Mouse (Mus musculus): ENCODE results near the gene Tmem273. TPM values are rescaled to one million over a fixed set of nuclear protein-coding genes. Genes with fewer than 3 reads are reported as not detected.

The Tmem273 gene
- polyA plus RNA-seq, 1 experiment from 2014 or later, result 0.73 TPM

DNA sequence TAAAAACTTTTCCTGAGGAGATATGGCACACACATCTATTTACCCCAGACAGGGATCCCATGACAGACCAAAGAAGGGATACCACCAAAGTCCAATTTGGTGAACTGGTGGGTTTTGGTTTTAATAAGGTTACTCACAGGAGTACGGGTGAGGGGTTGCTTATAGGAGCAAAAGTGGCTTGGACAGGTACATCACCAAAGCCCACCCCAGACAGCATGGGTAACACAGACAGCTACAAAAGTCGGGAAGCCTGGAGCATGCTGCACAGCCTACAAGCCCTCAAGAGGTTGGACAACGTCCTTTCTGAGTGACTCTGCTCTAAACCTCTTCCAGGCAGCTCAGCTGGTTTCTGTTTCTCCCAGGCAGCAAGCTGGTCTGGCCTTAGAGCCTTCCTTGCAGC lies 7.4 kb upstream of the Tmem273 start:
- ATAC-seq (replicated peaks; ENCODE audit: insufficient number of reproducible peaks, insufficient read depth, low FRiP score, low read depth), result no peak
- Histone ChIP-seq H3K4me2 (no peak overlapping the region), H3K9me3 (replicated peaks) (no peaks in the 10 kb centered on the region), H3K4me3 (no peak overlapping the region), H3K9ac (no peak overlapping the region), H3K4me1 (replicated peaks) (no peaks in the 10 kb centered on the region), H3K27me3 (no peaks in the 10 kb centered on the region), H3K36me3 (no peaks in the 10 kb centered on the region), H3K27ac (no peak overlapping the region)
- 79% methylated on average over 3 of the region's 3 CpGs for WGBS

DNA sequence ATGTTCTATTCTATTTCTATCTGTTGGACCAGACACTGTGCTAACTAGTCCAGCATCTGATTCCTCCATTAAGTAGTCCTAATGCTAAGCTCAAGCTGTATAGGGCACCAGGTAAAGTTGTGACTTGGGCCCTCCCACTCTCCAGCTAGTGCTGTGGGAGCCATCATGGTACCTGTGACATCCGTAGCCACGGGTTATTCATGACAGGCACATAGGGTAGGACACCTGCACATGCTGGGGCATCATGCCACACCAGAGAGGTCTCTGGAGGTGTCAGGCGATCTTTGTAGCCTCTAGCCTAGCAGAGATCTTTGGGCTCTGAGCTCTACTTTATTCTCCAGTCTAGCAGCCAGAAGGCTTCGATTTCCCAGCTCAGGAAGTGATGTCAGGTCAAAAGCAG lies 2.9 kb upstream of the Tmem273 start:
- no peaks in the 10 kb centered on the region for H3K9me3 ChIP-seq (replicated peaks)
- H3K4me3 ChIP-seq, result no peak overlapping the region
- H3K36me3 ChIP-seq, result no peaks in the 10 kb centered on the region
- no peak overlapping the region for H3K9ac ChIP-seq
- WGBS, result 78% methylated on average over 4 of the region's 4 CpGs
- no peak for ATAC-seq (replicated peaks; ENCODE audit: insufficient number of reproducible peaks, insufficient read depth, low FRiP score, low read depth)
- no peak overlapping the region for H3K4me2 ChIP-seq
- no peaks in the 10 kb centered on the region for H3K27me3 ChIP-seq
- no peak overlapping the region for H3K27ac ChIP-seq
- H3K4me1 ChIP-seq (replicated peaks), result peaks cover 12% of the 10 kb centered on the region

DNA sequence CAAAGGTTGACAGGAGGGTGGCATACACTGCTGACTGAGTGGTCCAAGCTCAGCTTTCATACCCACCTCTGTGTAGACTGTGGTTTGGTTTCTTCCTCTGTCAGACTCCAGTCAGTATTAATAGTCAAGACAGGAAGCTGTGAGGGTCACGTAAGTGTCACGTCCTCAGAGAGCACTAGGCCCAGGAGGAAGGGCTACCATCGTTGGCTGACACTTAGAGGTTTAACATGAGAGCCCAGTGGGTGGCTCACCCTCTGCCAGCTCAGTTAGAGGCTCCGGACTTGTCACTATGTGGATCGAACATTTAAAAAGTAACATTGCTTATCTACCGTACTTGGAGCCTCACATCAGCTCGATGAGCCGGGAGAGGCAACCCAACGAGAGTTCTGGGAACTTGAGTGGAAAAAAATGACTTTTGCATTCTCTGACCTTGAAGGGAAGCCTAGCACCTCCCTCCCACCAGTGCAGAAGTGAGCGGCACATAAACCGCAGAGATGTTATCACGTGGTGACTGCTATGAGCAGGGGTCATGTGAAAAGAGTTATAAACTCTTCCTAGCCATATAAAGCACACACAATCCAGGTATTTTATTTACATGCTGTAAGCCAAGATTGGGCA lies 1.5 kb upstream of the Tmem273 start:
- ATAC-seq (replicated peaks; ENCODE audit: insufficient number of reproducible peaks, insufficient read depth, low FRiP score, low read depth), result no peak
- peaks cover 12% of the 10 kb centered on the region for H3K4me1 ChIP-seq (replicated peaks)
- no peak overlapping the region for H3K9ac ChIP-seq
- no peaks in the 10 kb centered on the region for H3K9me3 ChIP-seq (replicated peaks)
- H3K27ac ChIP-seq, result no peak overlapping the region
- H3K4me2 ChIP-seq, result no peak overlapping the region
- WGBS, result 49% methylated on average over 12 of the region's 12 CpGs
- H3K36me3 ChIP-seq, result no peaks in the 10 kb centered on the region
- H3K4me3 ChIP-seq, result no peak overlapping the region
- no peaks in the 10 kb centered on the region for H3K27me3 ChIP-seq

DNA sequence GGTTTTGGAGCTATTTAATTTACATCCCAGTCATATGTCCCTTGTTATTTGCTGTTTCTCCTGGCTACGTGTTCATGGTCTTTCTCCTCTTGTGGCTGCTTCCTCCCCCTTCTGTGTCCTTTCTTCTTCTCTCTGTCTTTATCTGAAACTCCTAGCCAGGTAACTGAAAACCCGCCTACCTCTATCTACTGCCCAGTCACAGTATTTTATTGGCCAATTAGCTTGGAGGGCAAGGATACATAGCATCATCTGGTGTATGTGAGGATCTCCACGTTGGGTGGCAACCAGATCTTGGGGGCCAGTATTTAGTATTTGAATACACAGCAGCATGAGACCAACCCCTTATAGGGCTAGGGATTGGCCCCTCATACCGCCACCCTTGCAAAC lies 1.0 kb upstream of the Tmem273 start:
- H3K36me3 ChIP-seq, result no peaks in the 10 kb centered on the region
- no peak overlapping the region for H3K9ac ChIP-seq
- peaks cover 12% of the 10 kb centered on the region for H3K4me1 ChIP-seq (replicated peaks)
- no peak overlapping the region for H3K27ac ChIP-seq
- H3K4me2 ChIP-seq, result no peak overlapping the region
- 73% methylated on average over 4 of the region's 4 CpGs for WGBS
- no peak for ATAC-seq (replicated peaks; ENCODE audit: insufficient number of reproducible peaks, insufficient read depth, low FRiP score, low read depth)
- H3K27me3 ChIP-seq, result no peaks in the 10 kb centered on the region
- H3K9me3 ChIP-seq (replicated peaks), result no peaks in the 10 kb centered on the region
- no peak overlapping the region for H3K4me3 ChIP-seq

DNA sequence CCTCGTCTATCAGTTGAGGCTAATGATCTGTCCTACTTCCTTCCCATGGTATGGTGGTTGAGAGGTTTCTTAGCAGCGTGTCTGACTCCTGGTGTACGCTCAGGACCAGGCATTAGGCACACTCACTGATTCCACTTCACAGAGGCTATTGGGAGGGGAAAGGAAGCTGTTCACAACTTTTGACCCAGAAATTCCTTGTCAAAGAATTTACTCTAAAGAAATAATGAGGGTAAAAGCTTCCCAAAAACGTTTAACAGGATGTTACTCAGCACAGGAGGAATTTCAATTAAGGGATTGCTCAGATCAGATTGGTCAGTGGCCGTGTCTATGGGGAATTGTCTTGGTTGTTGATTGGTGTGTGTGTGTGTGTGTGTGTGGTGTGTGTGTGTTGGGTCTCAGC lies 1.9 kb downstream of the Tmem273 start:
- Histone ChIP-seq H3K4me1 (replicated peaks) (peaks cover 12% of the 10 kb centered on the region), H3K4me3 (no peak overlapping the region), H3K4me2 (no peak overlapping the region), H3K27ac (no peak overlapping the region), H3K36me3 (no peaks in the 10 kb centered on the region), H3K9me3 (replicated peaks) (no peaks in the 10 kb centered on the region), H3K9ac (no peak overlapping the region), H3K27me3 (no peaks in the 10 kb centered on the region)
- ATAC-seq (replicated peaks; ENCODE audit: insufficient number of reproducible peaks, insufficient read depth, low FRiP score, low read depth), result no peak
- WGBS, result 56% methylated on average over 5 of the region's 5 CpGs

DNA sequence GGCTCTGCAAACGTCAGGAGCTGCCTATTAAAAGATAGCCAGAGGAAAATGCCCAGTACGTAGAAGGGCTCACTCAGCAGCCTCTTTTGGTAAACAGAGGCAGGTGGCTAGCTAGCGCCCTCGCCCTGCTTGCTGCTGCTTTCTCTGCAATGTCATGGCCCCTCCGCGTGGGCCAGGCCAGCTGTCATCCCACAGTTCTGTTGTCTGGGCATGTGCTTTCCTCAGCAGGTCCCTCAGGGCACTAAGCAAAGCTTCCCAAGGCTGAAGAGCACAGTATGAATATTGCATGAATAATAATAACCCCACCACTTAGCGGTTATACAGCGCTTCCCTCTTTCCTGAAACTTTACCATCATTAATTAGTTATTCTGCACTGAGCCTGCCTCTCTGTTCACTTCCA lies 10.6 kb downstream of the Tmem273 start:
- Histone ChIP-seq H3K27ac (no peak overlapping the region), H3K4me3 (no peak overlapping the region), H3K4me2 (no peak overlapping the region), H3K9me3 (replicated peaks) (no peaks in the 10 kb centered on the region), H3K36me3 (no peaks in the 10 kb centered on the region), H3K9ac (no peak overlapping the region), H3K4me1 (replicated peaks) (peaks cover 4% of the 10 kb centered on the region), H3K27me3 (peaks cover 3% of the 10 kb centered on the region; the same call in 1 of the 2 replicates)
- WGBS, result 74% methylated on average over 8 of the region's 8 CpGs
- ATAC-seq (replicated peaks; ENCODE audit: insufficient number of reproducible peaks, insufficient read depth, low FRiP score, low read depth), result no peak

DNA sequence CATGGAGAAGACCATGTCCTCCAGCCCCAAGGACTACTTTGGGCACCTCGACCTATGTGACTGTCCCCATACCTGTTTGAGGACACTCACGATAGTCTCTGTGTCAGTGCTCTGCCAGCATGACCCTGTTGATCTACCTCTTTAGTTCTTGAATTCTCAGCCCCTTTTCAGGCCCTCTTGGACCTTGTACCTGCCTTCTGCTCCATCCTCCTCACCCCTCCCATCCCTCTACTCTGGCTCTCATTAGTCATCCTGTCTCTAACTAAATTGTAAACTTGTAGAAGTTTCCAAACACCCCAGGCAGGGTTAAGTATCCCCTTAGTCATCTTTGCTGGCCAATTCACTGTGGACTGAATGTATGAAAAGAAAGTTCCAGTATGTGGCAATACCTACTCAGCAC lies 12.0 kb downstream of the Tmem273 start:
- WGBS, result 84% methylated on average over 2 of the region's 2 CpGs
- H3K9ac ChIP-seq, result no peak overlapping the region
- ATAC-seq (replicated peaks; ENCODE audit: insufficient number of reproducible peaks, insufficient read depth, low FRiP score, low read depth), result no peak

DNA sequence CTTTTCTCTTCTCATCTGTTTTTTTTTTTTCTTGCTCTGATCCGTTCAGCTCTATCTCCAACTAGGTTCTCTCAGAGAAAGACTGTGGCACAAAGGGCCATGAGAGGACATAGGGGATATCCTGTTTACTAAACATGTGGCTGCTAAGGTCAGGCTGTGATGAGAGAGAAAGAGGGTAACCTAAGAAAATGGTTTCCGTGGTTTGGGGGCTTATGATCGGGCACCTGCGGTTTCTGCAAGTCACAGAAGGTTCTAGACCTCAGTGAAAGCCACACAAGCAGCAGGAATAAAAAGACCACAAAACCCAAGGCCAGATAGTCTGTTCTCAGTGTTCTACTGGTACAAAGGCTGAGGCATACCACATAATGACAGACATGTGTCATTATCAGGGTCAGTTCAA lies 12.6 kb downstream of the Tmem273 start:
- H3K4me1 ChIP-seq (replicated peaks), result peaks cover 5% of the 10 kb centered on the region
- H3K27ac ChIP-seq, result no peak overlapping the region
- H3K9ac ChIP-seq, result no peak overlapping the region
- WGBS, result 79% methylated on average over 4 of the region's 4 CpGs
- H3K36me3 ChIP-seq, result no peaks in the 10 kb centered on the region
- H3K4me2 ChIP-seq, result no peak overlapping the region
- ATAC-seq (replicated peaks; ENCODE audit: insufficient number of reproducible peaks, insufficient read depth, low FRiP score, low read depth), result no peak
- no peaks in the 10 kb centered on the region for H3K9me3 ChIP-seq (replicated peaks)
- peaks cover 6% of the 10 kb centered on the region; the same call in 1 of the 2 replicates for H3K27me3 ChIP-seq
- no peak overlapping the region for H3K4me3 ChIP-seq

More for the DNA sequence above, 12.0 kb downstream of the Tmem273 start:
- no peaks in the 10 kb centered on the region for H3K36me3 ChIP-seq
- no peak overlapping the region for H3K27ac ChIP-seq
- peaks cover 6% of the 10 kb centered on the region; the same call in 1 of the 2 replicates for H3K27me3 ChIP-seq
- H3K4me1 ChIP-seq (replicated peaks), result peaks cover 5% of the 10 kb centered on the region
- no peak overlapping the region for H3K4me2 ChIP-seq
- H3K4me3 ChIP-seq, result no peak overlapping the region
- H3K9me3 ChIP-seq (replicated peaks), result no peaks in the 10 kb centered on the region

DNA sequence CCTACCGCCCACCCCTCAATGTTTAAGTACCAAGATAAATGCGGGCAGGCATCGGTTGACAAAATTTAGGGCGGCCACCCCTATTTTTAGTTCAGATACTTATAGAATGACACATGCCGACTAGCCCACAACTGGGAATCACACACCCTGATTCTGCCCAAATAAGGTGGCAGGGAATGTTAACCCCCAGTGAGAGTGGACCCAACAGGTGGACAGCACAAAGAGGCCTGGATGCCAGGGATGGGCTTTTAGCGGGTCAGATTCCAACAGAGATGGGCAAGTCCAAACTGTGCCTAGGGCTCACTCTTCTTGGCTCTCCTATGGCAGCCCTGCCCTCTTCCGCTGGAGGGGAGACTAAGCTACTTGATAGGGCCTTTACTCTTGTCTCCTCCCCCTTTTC lies 14.3 kb downstream of the Tmem273 start:
- WGBS, result 52% methylated on average over 7 of the region's 7 CpGs
- Histone ChIP-seq H3K4me2 (no peak overlapping the region), H3K4me3 (no peak overlapping the region), H3K9ac (no peak overlapping the region), H3K27me3 (peaks cover 5% of the 10 kb centered on the region; the same call in 1 of the 2 replicates), H3K4me1 (replicated peaks) (peaks cover 5% of the 10 kb centered on the region), H3K27ac (no peak overlapping the region), H3K36me3 (no peaks in the 10 kb centered on the region), H3K9me3 (replicated peaks) (no peaks in the 10 kb centered on the region)
- ATAC-seq (replicated peaks; ENCODE audit: insufficient number of reproducible peaks, insufficient read depth, low FRiP score, low read depth), result no peak

DNA sequence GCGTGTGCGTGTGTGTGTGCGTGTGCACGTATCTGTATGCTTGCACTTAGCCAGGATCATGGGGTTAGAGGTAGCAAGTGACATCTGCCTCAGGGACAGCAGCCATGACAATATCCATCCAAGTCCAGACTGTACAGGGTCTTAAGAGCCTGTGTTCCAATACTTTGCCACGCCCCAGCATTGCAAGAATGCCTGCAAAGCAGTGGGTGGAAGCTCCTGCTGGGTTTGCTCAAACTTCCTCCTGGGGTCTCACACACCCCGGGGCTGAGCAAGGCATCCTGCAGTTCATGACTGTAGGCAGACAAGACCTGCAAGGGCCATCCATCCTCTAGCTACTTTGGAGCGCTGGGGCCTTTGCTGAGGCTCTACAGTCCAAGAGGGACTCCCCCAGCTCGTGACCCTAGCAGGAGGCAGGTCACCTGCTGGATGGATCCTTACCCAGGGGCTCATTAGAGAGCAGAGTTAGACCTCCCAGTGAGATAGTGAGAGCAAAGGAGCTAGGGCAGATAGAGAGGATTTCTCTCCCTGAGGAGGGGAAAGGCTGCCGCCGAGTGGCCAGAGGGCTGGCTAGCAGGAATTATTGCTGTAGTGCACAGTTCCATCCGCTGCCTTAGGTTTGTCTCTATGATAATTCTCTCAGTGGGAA lies 15.4 kb downstream of the Tmem273 start:
- no peaks in the 10 kb centered on the region for H3K9me3 ChIP-seq (replicated peaks)
- WGBS, result 62% methylated on average over 11 of the region's 11 CpGs
- no peak overlapping the region for H3K4me2 ChIP-seq
- H3K9ac ChIP-seq, result no peak overlapping the region
- H3K4me3 ChIP-seq, result no peak overlapping the region
- peaks cover 5% of the 10 kb centered on the region for H3K4me1 ChIP-seq (replicated peaks)
- no peak overlapping the region for H3K27ac ChIP-seq
- peaks cover 3% of the 10 kb centered on the region; the same call in 1 of the 2 replicates for H3K27me3 ChIP-seq
- H3K36me3 ChIP-seq, result no peaks in the 10 kb centered on the region
- no peak for ATAC-seq (replicated peaks; ENCODE audit: insufficient number of reproducible peaks, insufficient read depth, low FRiP score, low read depth)

DNA sequence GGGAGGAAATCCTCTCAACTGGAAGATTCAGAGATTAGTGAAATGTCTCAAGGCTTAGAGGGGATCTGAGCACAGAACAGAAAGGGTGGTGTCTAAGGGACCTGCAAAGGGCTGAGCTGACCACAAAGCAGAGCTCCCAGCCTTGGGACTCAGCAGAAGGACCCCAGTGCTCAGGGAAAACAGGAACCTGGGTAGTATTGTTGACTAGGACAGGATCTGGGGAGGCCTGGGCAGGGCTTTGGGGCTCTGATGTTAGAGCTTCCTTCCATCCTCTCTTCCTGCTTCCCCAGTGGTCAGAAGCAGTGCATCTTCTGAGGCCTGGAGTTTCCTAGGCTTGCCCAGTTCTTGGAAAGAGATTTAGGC lies 15.9 kb downstream of the Tmem273 start:
- H3K9me3 ChIP-seq (replicated peaks), result no peaks in the 10 kb centered on the region
- H3K36me3 ChIP-seq, result no peaks in the 10 kb centered on the region
- peaks cover 3% of the 10 kb centered on the region; the same call in 1 of the 2 replicates for H3K27me3 ChIP-seq
- no peak overlapping the region for H3K4me3 ChIP-seq
- H3K27ac ChIP-seq, result no peak overlapping the region
- no peak overlapping the region for H3K9ac ChIP-seq
- H3K4me2 ChIP-seq, result no peak overlapping the region
- H3K4me1 ChIP-seq (replicated peaks), result peaks cover 5% of the 10 kb centered on the region
- ATAC-seq (replicated peaks; ENCODE audit: insufficient number of reproducible peaks, insufficient read depth, low FRiP score, low read depth), result no peak

DNA sequence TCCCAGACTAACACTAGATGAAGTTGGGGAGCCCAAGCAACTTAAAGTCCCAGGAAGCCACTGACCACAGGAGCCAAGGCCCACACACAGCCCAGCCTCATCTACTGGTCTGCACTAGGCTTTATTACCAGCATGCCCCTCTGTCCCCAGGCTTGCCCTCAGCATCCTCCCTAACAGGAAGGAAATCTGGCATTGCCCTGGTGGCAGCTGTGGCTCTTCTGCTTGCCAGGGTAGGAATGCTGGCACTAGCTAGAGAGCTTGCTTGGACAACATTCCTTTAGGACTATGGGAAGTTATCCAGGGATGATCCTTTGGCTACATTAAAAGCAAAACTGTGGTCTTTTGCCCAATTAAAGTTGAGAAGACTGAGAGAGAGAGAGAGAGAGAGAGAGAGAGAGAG lies 24.3 kb downstream of the Tmem273 start:
- no peaks in the 10 kb centered on the region for H3K27me3 ChIP-seq
- no peak for ATAC-seq (replicated peaks; ENCODE audit: insufficient number of reproducible peaks, insufficient read depth, low FRiP score, low read depth)
- H3K4me1 ChIP-seq (replicated peaks), result peaks cover 6% of the 10 kb centered on the region
- H3K27ac ChIP-seq, result no peak overlapping the region
- H3K9ac ChIP-seq, result no peak overlapping the region
- H3K9me3 ChIP-seq (replicated peaks), result no peaks in the 10 kb centered on the region
- no peaks in the 10 kb centered on the region for H3K36me3 ChIP-seq
- no peak overlapping the region for H3K4me2 ChIP-seq
- H3K4me3 ChIP-seq, result no peak overlapping the region

All from heart, embryonic 15.5 days (tissue).